Mouse (Mus musculus): ENCODE measurements around the gene Ube2a. TPM values are rescaled to one million over a fixed set of nuclear protein-coding genes. Genes with fewer than 3 reads are reported as not detected.
A peak's percentile ranks its signal among the peaks of the same experiment; 100 is the strongest.

Gene Ube2a
- total RNA-seq, 4 experiments from 2014 or later, result 45.6 to 57.6 (median 53.9) TPM

- DNase-seq (ENCODE audit: low spot score in 2 of 2), result no peak
Observed at GRCm38 (mm10) chrX:36901655-36902054, 28.0 kb downstream of the Ube2a start.

- DNase-seq (ENCODE audit: low spot score in 2 of 2), result peak; percentile 28 to 36
Observed at GRCm38 (mm10) chrX:36902321-36903114, 28.8 kb downstream of the Ube2a start, which contains the start of gene Nkrf. Gene Nkrf (minus strand): TSS chrX:36902899.

GRCm38 (mm10) chrX:36903115-36903768, 29.5 kb downstream of the Ube2a start:
- DNase-seq (ENCODE audit: low spot score in 2 of 2), result peak; percentile 94

- no peak for DNase-seq (ENCODE audit: low spot score in 2 of 2)
Observed at GRCm38 (mm10) chrX:36906539-36906938, 32.8 kb downstream of the Ube2a start.

GRCm38 (mm10) chrX:36911343-36911742, 37.6 kb downstream of the Ube2a start:
- peak in 1 of 2 experiments; percentile 25 for DNase-seq (ENCODE audit: low spot score in 2 of 2)

- no peak for DNase-seq (ENCODE audit: low spot score in 2 of 2)
Observed at GRCm38 (mm10) chrX:36917749-36918148, 44.0 kb downstream of the Ube2a start.

GRCm38 (mm10) chrX:36921346-36921745, 47.6 kb downstream of the Ube2a start:
- no peak for DNase-seq (ENCODE audit: low spot score in 2 of 2)

- no peak for DNase-seq (ENCODE audit: low spot score in 2 of 2)
Observed at GRCm38 (mm10) chrX:36928791-36929190, 55.1 kb downstream of the Ube2a start.

- DNase-seq (ENCODE audit: low spot score in 2 of 2), result no peak
Observed at GRCm38 (mm10) chrX:36929694-36930093, 56.0 kb downstream of the Ube2a start.

GRCm38 (mm10) chrX:36930574-36930973, 56.9 kb downstream of the Ube2a start:
- no peak for DNase-seq (ENCODE audit: low spot score in 2 of 2)

Other genes starting within 250 kb of the Ube2a start
- 10 to 100 TPM in 1 of 4 experiments, 1 to 10 TPM in 3; 9.4 to 11.0 (median 9.7) TPM for gene Akap17b, start 228.5 kb upstream of the Ube2a start, total RNA-seq (2022)
- gene Slc25a43, start 130.2 kb upstream of the Ube2a start, total RNA-seq (2022), result 1 to 10 TPM in 1 of 4 experiments, under 1 TPM in 2, not detected in 1; 0.41 to 1.7 (median 0.82) TPM
- 100 to 1,000 TPM; 319 to 349 (median 332) TPM for gene Slc25a5, start 78.2 kb upstream of the Ube2a start, total RNA-seq (2022)
- 10 to 100 TPM; 37.8 to 41.6 (median 41.1) TPM for gene C330007P06Rik, start 211 bp downstream of the Ube2a start, total RNA-seq (2022)
- gene Nkrf, start 29.0 kb downstream of the Ube2a start, total RNA-seq (2022), result 10 to 100 TPM; 28.7 to 37.9 (median 32.9) TPM
- gene Sept6, start 117.9 kb downstream of the Ube2a start, total RNA-seq (2022), result 10 to 100 TPM; 45.3 to 51.8 (median 48.0) TPM
- gene Sowahd, start 174.9 kb downstream of the Ube2a start, total RNA-seq (2022), result not detected
- 100 to 1,000 TPM; 184 to 339 (median 269) TPM for gene Rpl39, start 211.5 kb downstream of the Ube2a start, total RNA-seq (2022)
- gene Upf3b, start 236.4 kb downstream of the Ube2a start, total RNA-seq (2022), result 10 to 100 TPM; 17.3 to 23.3 (median 21.3) TPM

Data from layer of hippocampus, adult 8-10 months (tissue).